Mouse (Mus musculus) bone marrow macrophage, adult 2 months (primary cell): ENCODE measurements around the gene Notum.

Experiments
- CTCF ChIP-seq: IDR thresholded peaks from 2 replicates; pipeline ENCODE4 v1.5.1; 2012; ENCODE audit warnings: low read depth, mild to moderate bottlenecking, low read length, moderate library complexity
- POLR2A ChIP-seq: IDR thresholded peaks from 2 replicates; pipeline ENCODE4 v1.6.1; 2012; ENCODE audit warnings: mild to moderate bottlenecking, low read depth, low read length, borderline replicate concordance

GRCm38 (mm10) chr11:120658876-120659410 lies 2.0 kb downstream of the Notum start:
- TF ChIP-seq POLR2A (no peak), CTCF (peak; percentile 97)
